Mouse (Mus musculus): ENCODE results near the gene Vat1l.

DNA sequence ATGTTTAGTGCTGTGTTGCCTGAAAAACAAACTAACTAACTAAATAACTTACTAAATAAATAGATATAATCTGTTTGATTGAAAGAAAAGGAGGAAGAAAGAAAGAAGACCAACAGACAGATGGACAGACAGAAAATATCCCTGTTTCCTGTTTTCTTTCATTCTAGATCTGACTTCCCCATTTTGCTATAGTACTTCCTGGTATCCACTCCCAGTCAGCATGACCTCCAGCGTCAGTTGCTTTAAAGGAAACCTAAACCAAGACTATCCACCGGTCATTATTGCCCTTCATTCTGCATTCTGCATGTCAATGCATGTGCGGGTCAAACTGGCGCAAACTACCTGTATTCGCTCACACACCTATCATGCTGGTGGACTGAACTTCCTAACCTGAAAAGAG is 12.1 kb upstream of the Vat1l start:
- TF ChIP-seq CTCF (IDR thresholded peaks at IDR 0.05; ENCODE audit: low read depth) (no peak), EP300 (IDR thresholded peaks at IDR 0.05; ENCODE audit: low read depth) (no peak)
